Mouse (Mus musculus): ENCODE measurements around the gene Cpt1a.

Gene Cpt1a

GRCm38 (mm10) chr19:3322261-3322969 lies at the start of gene Cpt1a:
TSS of gene Cpt1a (plus strand) at chr19:3322334.
- in situ Hi-C loops (cut with MboI; ENCODE audit: low pct_unique_long_range_greater_than_20kb in 1 of 2, low sequenced_read_pairs in 2 of 2, unreplicated experiment in 1 of 2): no loop called here

DNA sequence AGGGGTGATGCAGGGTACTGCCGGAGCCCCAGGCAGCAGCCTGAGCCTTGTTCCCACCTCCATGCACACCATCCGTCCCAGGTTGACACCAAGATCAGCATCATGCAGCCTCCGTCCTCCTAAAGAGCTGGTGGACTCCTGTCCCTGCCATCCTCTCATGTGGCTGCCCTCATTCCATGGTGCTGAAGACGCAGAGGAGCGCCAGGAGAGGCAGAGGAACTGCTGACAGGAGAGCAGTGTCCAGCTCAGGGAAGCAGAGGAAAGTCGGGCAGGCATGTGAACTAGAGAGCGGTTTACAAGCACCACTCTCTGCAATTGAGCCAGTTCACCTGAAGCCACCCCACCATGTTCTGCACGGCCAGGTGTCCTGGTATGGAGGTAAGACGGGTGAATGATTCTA lies 48.8 kb upstream of the Cpt1a start:
- in situ Hi-C loops (cut with MboI; ENCODE audit: low pct_unique_long_range_greater_than_20kb in 1 of 2, low sequenced_read_pairs in 2 of 2, unreplicated experiment in 1 of 2): no loop called here

- in situ Hi-C loops (cut with MboI; ENCODE audit: low pct_unique_long_range_greater_than_20kb in 1 of 2, low sequenced_read_pairs in 2 of 2, unreplicated experiment in 1 of 2): no loop called here
These were observed 46.3 kb upstream of the Cpt1a start for GRCm38 (mm10) chr19:3275744-3276365.

GRCm38 (mm10) chr19:3281886-3282285 lies 40.2 kb upstream of the Cpt1a start:
- in situ Hi-C loops (cut with MboI; ENCODE audit: low pct_unique_long_range_greater_than_20kb in 1 of 2, low sequenced_read_pairs in 2 of 2, unreplicated experiment in 1 of 2): no loop called here

DNA sequence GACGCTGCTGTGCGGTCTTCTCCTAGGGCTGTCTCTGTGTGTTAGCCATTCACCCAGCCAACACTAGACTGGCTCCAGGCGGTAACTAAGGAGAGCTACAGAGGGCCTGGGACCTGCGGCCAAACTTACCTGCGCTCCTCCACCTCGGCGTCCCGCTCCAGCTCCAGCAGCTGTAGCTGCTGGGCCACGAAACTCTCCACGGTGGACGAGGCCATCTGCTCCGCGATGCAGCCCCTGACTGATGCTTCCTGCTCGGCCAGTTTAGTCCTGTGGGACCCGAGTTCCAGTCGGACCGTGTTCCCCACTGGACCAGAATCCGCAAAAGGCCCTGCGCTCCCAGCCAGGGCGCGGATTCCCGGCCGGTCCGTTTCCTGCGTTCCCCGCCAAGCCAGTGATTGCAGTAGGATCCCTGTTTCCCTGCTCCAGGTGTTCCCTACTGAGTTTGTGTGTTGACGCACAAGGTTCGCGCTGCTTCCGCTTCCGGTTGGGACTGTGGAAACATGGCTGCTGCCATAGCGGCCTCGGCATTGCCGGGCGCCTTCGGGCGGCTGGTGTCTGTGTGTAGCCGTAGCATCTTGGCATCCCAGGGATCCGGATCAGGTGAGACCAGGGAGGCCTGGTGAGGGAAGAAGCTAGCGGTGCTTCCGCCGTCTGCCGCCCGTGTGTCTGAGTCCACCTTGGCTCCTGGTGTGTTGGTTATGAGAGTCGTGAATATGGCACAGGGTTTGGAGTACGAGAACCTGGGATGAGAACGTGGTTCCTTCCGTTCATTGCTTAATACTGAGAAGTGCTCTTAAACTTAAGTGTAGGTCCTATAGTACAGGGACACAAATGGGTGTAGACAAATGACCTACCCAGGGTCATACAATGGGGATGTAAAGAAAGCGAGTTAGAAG lies 39.3 kb upstream of the Cpt1a start, which contains the start of the genes Mrpl21 and Ighmbp2:
Gene Mrpl21 (plus strand): TSS at position 330 of the 896 bp plus-strand sequence.
Gene Ighmbp2 (minus strand): TSS at position 446 of the 896 bp plus-strand sequence.
- in situ Hi-C loops (cut with MboI; ENCODE audit: low pct_unique_long_range_greater_than_20kb in 1 of 2, low sequenced_read_pairs in 2 of 2, unreplicated experiment in 1 of 2): no loop called here

DNA sequence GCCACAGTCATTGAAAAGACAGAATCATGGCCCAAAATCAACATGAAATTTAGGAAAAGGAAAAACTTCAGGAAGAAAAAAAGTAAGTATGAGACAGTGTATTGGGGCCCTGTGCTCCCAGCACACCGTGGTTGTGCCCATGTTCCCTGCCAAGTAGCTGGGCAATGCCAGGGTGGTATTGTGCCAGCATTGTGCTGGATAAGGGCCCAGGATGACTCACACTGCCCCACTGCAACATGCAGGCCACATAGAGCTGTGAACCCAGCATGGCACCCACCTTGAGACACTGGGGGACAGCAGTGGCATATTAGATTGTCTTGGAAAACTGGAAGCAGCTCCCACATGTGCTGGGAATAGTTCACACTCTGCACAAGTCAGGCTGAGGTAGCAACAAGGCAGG lies 33.1 kb upstream of the Cpt1a start:
- in situ Hi-C loops (cut with MboI; ENCODE audit: low pct_unique_long_range_greater_than_20kb in 1 of 2, low sequenced_read_pairs in 2 of 2, unreplicated experiment in 1 of 2): no loop called here

DNA sequence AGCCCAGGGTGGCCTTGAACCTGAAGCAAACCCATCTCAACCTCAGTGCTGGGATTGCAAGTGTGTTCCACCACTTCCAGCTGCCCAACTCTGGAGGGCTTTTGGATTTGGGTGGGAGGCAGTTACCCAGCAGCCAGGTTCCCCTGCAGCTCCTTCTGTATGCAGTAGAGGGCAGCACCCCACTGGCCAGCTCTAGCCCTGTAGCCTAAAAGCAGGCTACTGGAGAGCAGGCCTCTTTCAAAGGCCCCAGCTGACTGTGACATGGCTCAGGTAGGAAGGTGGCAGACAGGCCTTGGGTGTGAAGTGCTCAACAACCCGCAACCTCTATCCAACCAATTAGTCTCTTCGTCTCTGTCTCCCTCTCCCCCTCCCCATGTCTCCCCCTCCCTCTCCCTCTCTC lies 30.1 kb upstream of the Cpt1a start:
- in situ Hi-C loops (cut with MboI; ENCODE audit: low pct_unique_long_range_greater_than_20kb in 1 of 2, low sequenced_read_pairs in 2 of 2, unreplicated experiment in 1 of 2): no loop called here

DNA sequence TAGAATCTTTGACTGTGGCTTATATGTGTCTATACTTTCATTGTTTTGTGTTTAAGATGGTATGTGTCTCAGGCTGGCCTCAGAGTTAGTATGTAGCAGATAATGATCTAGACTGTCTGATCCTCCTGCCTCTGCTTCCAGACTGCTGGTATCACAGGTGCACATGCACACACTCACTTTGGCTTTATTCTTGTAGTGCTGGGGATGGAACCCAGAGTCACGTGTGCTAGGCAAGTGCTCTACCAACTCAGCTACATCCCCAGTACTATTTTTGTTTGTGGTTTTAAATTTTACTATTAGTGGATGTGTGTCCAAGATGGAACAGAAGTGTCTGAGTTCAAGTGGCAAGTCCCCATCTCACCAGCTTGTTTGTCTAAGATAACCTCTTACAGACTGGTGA lies 29.1 kb upstream of the Cpt1a start:
- in situ Hi-C loops (cut with MboI; ENCODE audit: low pct_unique_long_range_greater_than_20kb in 1 of 2, low sequenced_read_pairs in 2 of 2, unreplicated experiment in 1 of 2): no loop called here

- in situ Hi-C loops (cut with MboI; ENCODE audit: low pct_unique_long_range_greater_than_20kb in 1 of 2, low sequenced_read_pairs in 2 of 2, unreplicated experiment in 1 of 2): no loop called here
These were observed 26.9 kb upstream of the Cpt1a start for GRCm38 (mm10) chr19:3295245-3295644.

DNA sequence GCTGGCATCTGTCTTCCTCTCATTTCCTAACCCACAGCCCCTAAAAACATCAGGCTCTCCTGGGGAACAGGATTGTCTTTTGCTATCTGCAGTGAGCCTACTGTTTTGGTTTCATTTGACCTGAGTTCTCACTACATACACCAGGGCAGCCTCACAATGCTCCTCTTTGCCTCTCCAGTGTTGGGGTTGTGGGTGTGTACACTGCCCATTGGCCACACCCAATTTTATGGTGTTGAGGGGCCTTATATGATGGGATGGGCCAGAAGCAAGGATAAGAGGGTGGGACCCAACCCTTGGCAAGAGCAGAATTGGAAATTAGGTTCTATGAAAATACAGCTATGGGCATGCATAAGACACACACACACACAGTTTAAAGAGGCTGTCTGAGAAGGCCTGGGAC lies 25.1 kb upstream of the Cpt1a start:
- in situ Hi-C loops (cut with MboI; ENCODE audit: low pct_unique_long_range_greater_than_20kb in 1 of 2, low sequenced_read_pairs in 2 of 2, unreplicated experiment in 1 of 2): no loop called here

DNA sequence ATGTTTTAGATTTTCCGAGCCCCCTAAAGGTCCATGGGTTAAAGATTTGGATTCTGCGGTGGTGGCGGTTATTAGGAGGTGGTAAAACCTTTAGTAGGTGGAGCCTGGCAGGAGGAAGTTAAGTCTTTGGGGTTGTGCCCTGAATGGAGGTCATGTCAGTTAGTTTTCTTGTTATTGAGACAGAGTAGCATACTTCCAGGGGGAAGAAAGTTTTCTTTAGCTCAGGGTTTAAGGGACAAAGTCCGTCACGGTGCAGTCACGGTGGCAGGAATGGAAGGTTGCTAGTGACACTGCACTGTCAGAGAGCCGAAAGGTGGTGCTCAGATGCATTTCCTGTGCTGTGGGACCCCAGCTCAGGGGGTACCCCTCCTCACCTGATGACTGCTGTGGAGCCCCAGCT lies 24.4 kb upstream of the Cpt1a start:
- in situ Hi-C loops (cut with MboI; ENCODE audit: low pct_unique_long_range_greater_than_20kb in 1 of 2, low sequenced_read_pairs in 2 of 2, unreplicated experiment in 1 of 2): no loop called here

GRCm38 (mm10) chr19:3304017-3304416 lies 18.1 kb upstream of the Cpt1a start:
- in situ Hi-C loops (cut with MboI; ENCODE audit: low pct_unique_long_range_greater_than_20kb in 1 of 2, low sequenced_read_pairs in 2 of 2, unreplicated experiment in 1 of 2): no loop called here

DNA sequence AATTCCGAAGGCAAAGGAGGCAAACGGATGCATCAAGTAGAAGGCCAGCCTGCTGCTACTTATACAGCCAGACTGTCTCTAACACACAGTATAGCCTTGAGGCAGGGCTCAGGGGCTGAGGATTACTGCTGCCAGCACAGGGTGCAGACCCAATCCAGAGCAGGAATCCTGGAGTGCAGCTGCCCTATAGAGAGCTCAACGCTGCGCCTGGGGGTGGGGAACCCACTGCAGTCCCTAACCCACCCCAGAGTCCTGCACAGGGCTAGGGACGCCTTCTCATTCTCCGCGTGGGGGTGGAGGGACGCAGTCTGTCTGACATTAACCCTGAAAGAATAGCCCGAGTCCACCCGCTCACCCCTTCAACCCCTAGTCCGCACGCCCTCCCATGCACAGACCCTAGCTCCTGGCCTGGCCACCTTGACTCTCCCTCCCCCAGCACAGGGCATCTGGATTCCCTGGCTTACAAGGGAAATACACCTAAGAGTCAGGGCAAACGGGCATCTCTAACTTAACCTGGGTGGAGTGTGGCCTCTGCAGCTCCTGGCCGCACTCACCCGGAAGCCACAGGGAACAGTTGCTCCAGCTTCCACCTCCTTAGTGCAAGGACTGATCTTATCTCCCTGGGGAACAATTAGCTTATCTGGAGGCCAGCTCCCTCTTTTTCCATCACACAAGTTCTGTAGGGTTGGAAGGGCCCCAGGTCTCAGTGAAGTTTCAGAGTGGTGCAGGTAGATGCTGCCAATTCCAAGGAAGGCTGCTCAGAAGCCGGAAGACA lies 14.8 kb upstream of the Cpt1a start:
- in situ Hi-C loops (cut with MboI; ENCODE audit: low pct_unique_long_range_greater_than_20kb in 1 of 2, low sequenced_read_pairs in 2 of 2, unreplicated experiment in 1 of 2): no loop called here

- in situ Hi-C loops (cut with MboI; ENCODE audit: low pct_unique_long_range_greater_than_20kb in 1 of 2, low sequenced_read_pairs in 2 of 2, unreplicated experiment in 1 of 2): loop anchor here in 1 of 2 experiments (10.0 kb wide), 1 partner anchor 115 kb away; no protein-coding TSS in a partner anchor
These were observed 2.8 kb upstream of the Cpt1a start for GRCm38 (mm10) chr19:3319341-3319740.

- in situ Hi-C loops (cut with MboI; ENCODE audit: low pct_unique_long_range_greater_than_20kb in 1 of 2, low sequenced_read_pairs in 2 of 2, unreplicated experiment in 1 of 2): no loop called here
These were observed 2.0 kb upstream of the Cpt1a start for GRCm38 (mm10) chr19:3320086-3320485.

DNA sequence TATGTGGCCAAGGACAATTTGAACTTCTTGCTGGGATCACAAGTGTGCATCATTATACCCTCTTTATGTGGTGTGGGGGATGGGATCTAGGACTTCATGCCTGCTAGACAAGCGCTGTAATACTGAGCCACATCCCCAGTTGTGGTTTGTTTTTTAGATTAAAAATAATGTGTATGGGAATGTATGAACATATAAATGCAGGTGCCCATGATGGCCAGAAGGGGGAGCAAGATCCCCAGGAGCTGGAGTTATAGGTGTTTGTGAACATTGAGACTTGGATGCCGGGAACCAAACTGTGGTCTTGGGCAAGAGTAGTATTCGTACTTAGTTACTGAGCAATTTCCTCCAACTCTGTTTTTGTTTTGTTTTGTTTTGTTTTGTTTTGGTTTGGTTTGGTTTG lies 1.3 kb upstream of the Cpt1a start:
- in situ Hi-C loops (cut with MboI; ENCODE audit: low pct_unique_long_range_greater_than_20kb in 1 of 2, low sequenced_read_pairs in 2 of 2, unreplicated experiment in 1 of 2): no loop called here

DNA sequence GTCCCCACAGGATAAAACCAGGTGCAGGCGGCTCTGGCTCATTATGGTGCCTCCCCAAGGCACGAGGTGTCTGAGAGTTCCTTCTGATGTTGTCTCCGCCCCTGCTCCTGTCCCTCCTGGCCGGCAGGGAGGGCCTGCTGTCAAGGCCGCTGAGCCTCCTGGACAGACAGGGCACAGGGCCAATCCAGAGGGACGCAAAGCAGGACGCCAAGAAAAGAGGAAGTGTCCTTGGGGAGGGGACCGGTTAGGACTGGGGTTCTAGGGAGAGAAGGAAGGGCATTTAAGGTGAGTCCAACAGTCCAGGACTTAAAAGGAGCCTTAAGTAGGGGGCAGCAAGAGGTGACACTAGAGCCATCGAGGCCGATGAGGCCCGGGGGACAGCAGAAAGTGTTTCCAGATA lies 517 bp upstream of the Cpt1a start:
- in situ Hi-C loops (cut with MboI; ENCODE audit: low pct_unique_long_range_greater_than_20kb in 1 of 2, low sequenced_read_pairs in 2 of 2, unreplicated experiment in 1 of 2): no loop called here

GRCm38 (mm10) chr19:3323201-3323621 lies 1.1 kb downstream of the Cpt1a start:
- in situ Hi-C loops (cut with MboI; ENCODE audit: low pct_unique_long_range_greater_than_20kb in 1 of 2, low sequenced_read_pairs in 2 of 2, unreplicated experiment in 1 of 2): no loop called here

All from mouse embryonic stem cell (cell line).